Mouse (Mus musculus): Measurements from ENCODE around the gene Rhox1. TPM values are rescaled to one million over a fixed set of nuclear protein-coding genes. Genes with fewer than 3 reads are reported as not detected.
A peak's percentile ranks its signal among the peaks of the same experiment; 100 is the strongest.
"Not testable (repeated sequence)": the region's sequence is repeated elsewhere in the genome, so short reads cannot be mapped to it uniquely, and the experiment has no call there.

The Rhox1 gene
- not detected in 2 replicates for polyA plus RNA-seq (2015; fragmentation: Nextera tagmentation; extraction: Ambion mirVana)

- H3K4me1 ChIP-seq (replicated peaks; ENCODE audit: control insufficient read depth, insufficient read depth, low read length); H3K27ac ChIP-seq (ENCODE audit: low read length); H3K27me3 ChIP-seq (ENCODE audit: control insufficient read depth, insufficient read depth, low read depth, low read length); H3K36me3 ChIP-seq (ENCODE audit: control insufficient read depth, insufficient read depth, low read length); H3K9me3 ChIP-seq (ENCODE audit: control insufficient read depth, low read length); H3K4me3 ChIP-seq (ENCODE audit: low read length); H3K9ac ChIP-seq (ENCODE audit: low read length); H3K4me2 ChIP-seq (ENCODE audit: low read depth, low read length); ATAC-seq (ENCODE audit: low read depth): not testable (repeated sequence)
- WGBS, result 53% methylated on average over 1 of the region's 1 CpGs
These were observed at the start of gene Rhox1 for GRCm38 (mm10) chrX:37222158-37222557. TSS of gene Rhox1 (minus strand) at chrX:37222258.

GRCm38 (mm10) chrX:37265038-37265437, 43.0 kb upstream of the Rhox1 start, which contains the start of gene Rhox4a:
TSS of gene Rhox4a (plus strand) at chrX:37265338.
- not testable (repeated sequence) for H3K4me3 ChIP-seq (ENCODE audit: low read length); H3K4me2 ChIP-seq (ENCODE audit: low read depth, low read length); H3K27me3 ChIP-seq (ENCODE audit: control insufficient read depth, insufficient read depth, low read depth, low read length); ATAC-seq (ENCODE audit: low read depth); H3K9me3 ChIP-seq (ENCODE audit: control insufficient read depth, low read length); H3K27ac ChIP-seq (ENCODE audit: low read length); H3K9ac ChIP-seq (ENCODE audit: low read length); H3K36me3 ChIP-seq (ENCODE audit: control insufficient read depth, insufficient read depth, low read length); H3K4me1 ChIP-seq (replicated peaks; ENCODE audit: control insufficient read depth, insufficient read depth, low read length)
- WGBS, result no CpG with 5 or more reads among the region's 19 CpGs

- H3K27ac ChIP-seq (ENCODE audit: low read length); H3K4me2 ChIP-seq (ENCODE audit: low read depth, low read length); H3K9ac ChIP-seq (ENCODE audit: low read length); H3K4me1 ChIP-seq (replicated peaks; ENCODE audit: control insufficient read depth, insufficient read depth, low read length); H3K9me3 ChIP-seq (ENCODE audit: control insufficient read depth, low read length); ATAC-seq (ENCODE audit: low read depth); H3K27me3 ChIP-seq (ENCODE audit: control insufficient read depth, insufficient read depth, low read depth, low read length); H3K36me3 ChIP-seq (ENCODE audit: control insufficient read depth, insufficient read depth, low read length); H3K4me3 ChIP-seq (ENCODE audit: low read length): not testable (repeated sequence)
- 100% methylated on average over 1 of the region's 3 CpGs for WGBS
These were observed 27.6 kb upstream of the Rhox1 start, which contains the start of gene Rhox3a for GRCm38 (mm10) chrX:37249619-37250018. TSS of gene Rhox3a (plus strand) at chrX:37249919.

- WGBS, result no CpG with 5 or more reads among the region's 9 CpGs
- not testable (repeated sequence) for H3K27ac ChIP-seq (ENCODE audit: low read length); H3K36me3 ChIP-seq (ENCODE audit: control insufficient read depth, insufficient read depth, low read length); H3K9ac ChIP-seq (ENCODE audit: low read length); ATAC-seq (ENCODE audit: low read depth); H3K4me1 ChIP-seq (replicated peaks; ENCODE audit: control insufficient read depth, insufficient read depth, low read length); H3K4me2 ChIP-seq (ENCODE audit: low read depth, low read length); H3K27me3 ChIP-seq (ENCODE audit: control insufficient read depth, insufficient read depth, low read depth, low read length); H3K9me3 ChIP-seq (ENCODE audit: control insufficient read depth, low read length); H3K4me3 ChIP-seq (ENCODE audit: low read length)
These were observed 22.6 kb upstream of the Rhox1 start, which contains the start of gene Rhox2a for GRCm38 (mm10) chrX:37244676-37245075. TSS of gene Rhox2a (plus strand) at chrX:37244976.

GRCm38 (mm10) chrX:37210941-37211340, 11.1 kb downstream of the Rhox1 start, which contains the start of gene Gm9:
TSS of gene Gm9 (minus strand) at chrX:37211041.
- no peak for ATAC-seq (ENCODE audit: low read depth)
- 73% methylated on average over 10 of the region's 10 CpGs for WGBS
- H3K9ac ChIP-seq (ENCODE audit: low read length), result no peak within 1 kb of the TSS
- no peak within 1 kb of the TSS for H3K27ac ChIP-seq (ENCODE audit: low read length)
- no peaks in the 10 kb centered on the region for H3K4me1 ChIP-seq (replicated peaks; ENCODE audit: control insufficient read depth, insufficient read depth, low read length)
- H3K9me3 ChIP-seq (ENCODE audit: control insufficient read depth, low read length), result no peaks in the 10 kb centered on the region
- H3K4me3 ChIP-seq (ENCODE audit: low read length), result no peak within 1 kb of the TSS
- H3K27me3 ChIP-seq (ENCODE audit: control insufficient read depth, insufficient read depth, low read depth, low read length), result no peaks in the 10 kb centered on the region
- no peak within 1 kb of the TSS for H3K4me2 ChIP-seq (ENCODE audit: low read depth, low read length)
- H3K36me3 ChIP-seq (ENCODE audit: control insufficient read depth, insufficient read depth, low read length), result no peaks in the 10 kb centered on the region

GRCm38 (mm10) chrX:37198676-37199075, 23.4 kb downstream of the Rhox1 start:
- WGBS, result 63% methylated on average over 8 of the region's 8 CpGs
- H3K27ac ChIP-seq (ENCODE audit: low read length), result no peak overlapping the region
- no peak overlapping the region for H3K4me3 ChIP-seq (ENCODE audit: low read length)
- H3K36me3 ChIP-seq (ENCODE audit: control insufficient read depth, insufficient read depth, low read length), result no peaks in the 10 kb centered on the region
- no peak overlapping the region for H3K9ac ChIP-seq (ENCODE audit: low read length)
- no peak overlapping the region for H3K4me2 ChIP-seq (ENCODE audit: low read depth, low read length)
- no peaks in the 10 kb centered on the region for H3K4me1 ChIP-seq (replicated peaks; ENCODE audit: control insufficient read depth, insufficient read depth, low read length)
- ATAC-seq (ENCODE audit: low read depth), result no peak
- H3K27me3 ChIP-seq (ENCODE audit: control insufficient read depth, insufficient read depth, low read depth, low read length), result no peaks in the 10 kb centered on the region
- H3K9me3 ChIP-seq (ENCODE audit: control insufficient read depth, low read length), result no peaks in the 10 kb centered on the region

- ATAC-seq (ENCODE audit: low read depth), result no peak
These were observed 30.2 kb downstream of the Rhox1 start for GRCm38 (mm10) chrX:37191744-37192379.

GRCm38 (mm10) chrX:37191105-37191743, 30.8 kb downstream of the Rhox1 start, which contains the start of the genes Ndufa1 and Rnf113a1:
TSS of gene Ndufa1 (minus strand) at chrX:37191163.
TSS of gene Rnf113a1 (plus strand) at chrX:37191245.
- H3K36me3 ChIP-seq (ENCODE audit: control insufficient read depth, insufficient read depth, low read length), result no peaks in the 10 kb centered on the region
- 15% methylated on average over 63 of the region's 63 CpGs for WGBS
- peak within 1 kb of the TSS; percentile 72 for H3K9ac ChIP-seq (ENCODE audit: low read length)
- H3K27ac ChIP-seq (ENCODE audit: low read length), result peak within 1 kb of the TSS; percentile 31; the same call in 1 of the 2 replicates
- H3K4me1 ChIP-seq (replicated peaks; ENCODE audit: control insufficient read depth, insufficient read depth, low read length), result no peaks in the 10 kb centered on the region
- peak within 1 kb of the TSS; percentile 63 for H3K4me3 ChIP-seq (ENCODE audit: low read length)
- peak within 1 kb of the TSS; percentile 73 for H3K4me2 ChIP-seq (ENCODE audit: low read depth, low read length)
- no peaks in the 10 kb centered on the region for H3K9me3 ChIP-seq (ENCODE audit: control insufficient read depth, low read length)
- H3K27me3 ChIP-seq (ENCODE audit: control insufficient read depth, insufficient read depth, low read depth, low read length), result no peaks in the 10 kb centered on the region
- ATAC-seq (ENCODE audit: low read depth), result peak; percentile 95

More at GRCm38 (mm10) chrX:37191744-37192379, 30.2 kb downstream of the Rhox1 start:
- peak overlapping the region; percentile 72 for H3K9ac ChIP-seq (ENCODE audit: low read length)
- H3K4me1 ChIP-seq (replicated peaks; ENCODE audit: control insufficient read depth, insufficient read depth, low read length), result no peaks in the 10 kb centered on the region
- H3K36me3 ChIP-seq (ENCODE audit: control insufficient read depth, insufficient read depth, low read length), result no peaks in the 10 kb centered on the region
- no peak overlapping the region for H3K27ac ChIP-seq (ENCODE audit: low read length)
- H3K9me3 ChIP-seq (ENCODE audit: control insufficient read depth, low read length), result no peaks in the 10 kb centered on the region
- WGBS, result 18% methylated on average over 28 of the region's 28 CpGs
- H3K27me3 ChIP-seq (ENCODE audit: control insufficient read depth, insufficient read depth, low read depth, low read length), result no peaks in the 10 kb centered on the region
- H3K4me2 ChIP-seq (ENCODE audit: low read depth, low read length), result peak overlapping the region; percentile 73
- H3K4me3 ChIP-seq (ENCODE audit: low read length), result peak overlapping the region; percentile 63

GRCm38 (mm10) chrX:37190755-37191104, 31.3 kb downstream of the Rhox1 start:
- ATAC-seq (ENCODE audit: low read depth), result peak; percentile 40
- no peaks in the 10 kb centered on the region for H3K36me3 ChIP-seq (ENCODE audit: control insufficient read depth, insufficient read depth, low read length)
- H3K4me3 ChIP-seq (ENCODE audit: low read length), result peak overlapping the region; percentile 63
- H3K9me3 ChIP-seq (ENCODE audit: control insufficient read depth, low read length), result no peaks in the 10 kb centered on the region
- H3K9ac ChIP-seq (ENCODE audit: low read length), result peak overlapping the region; percentile 72
- peak overlapping the region; percentile 61 for H3K4me2 ChIP-seq (ENCODE audit: low read depth, low read length)
- 15% methylated on average over 15 of the region's 20 CpGs for WGBS
- H3K27ac ChIP-seq (ENCODE audit: low read length), result no peak overlapping the region
- H3K4me1 ChIP-seq (replicated peaks; ENCODE audit: control insufficient read depth, insufficient read depth, low read length), result no peaks in the 10 kb centered on the region
- H3K27me3 ChIP-seq (ENCODE audit: control insufficient read depth, insufficient read depth, low read depth, low read length), result no peaks in the 10 kb centered on the region
